Mouse (Mus musculus) small intestine, adult 2 months (tissue): ENCODE results near the gene Pithd1. TPM values are rescaled to one million over a fixed set of nuclear protein-coding genes. Genes with fewer than 3 reads are reported as not detected.
"Not testable (repeated sequence)": the region's sequence is repeated elsewhere in the genome, so short reads cannot be mapped to it uniquely, and the experiment has no call there.

ENCODE experiments used
- H3K27ac ChIP-seq: fragments of 200-500 bp; 2 replicates; pipeline ENCODE4 v1.5.1; 2012; ENCODE audit warnings: low read depth, low read length, control low read depth, inconsistent platforms; ENCODE audit not compliant: insufficient read depth
- H3K27me3 ChIP-seq: fragments of 200-500 bp; 2 replicates; pipeline ENCODE4 v1.6.1; 2012; ENCODE audit warnings: mild to moderate bottlenecking, moderate library complexity, low read length, inconsistent platforms; ENCODE audit not compliant: control insufficient read depth, insufficient read depth
- H3K36me3 ChIP-seq: fragments of 200-500 bp; 2 replicates; pipeline ENCODE4 v1.6.1; 2012; ENCODE audit warnings: mild to moderate bottlenecking, low read length, control low read depth, inconsistent platforms; ENCODE audit not compliant: control insufficient read depth, insufficient read depth
- H3K4me1 ChIP-seq: fragments of 200-500 bp; 2 replicates; pipeline ENCODE4 v1.6.1; 2012; ENCODE audit warnings: low read length, inconsistent platforms, mixed read lengths; ENCODE audit not compliant: control insufficient read depth, insufficient read depth, insufficient read length
- H3K4me3 ChIP-seq: fragments of 200-500 bp; 2 replicates; pipeline ENCODE4 v1.5.1; 2012; ENCODE audit warnings: low read depth, mild to moderate bottlenecking, control low read depth, inconsistent platforms, low read length, moderate library complexity
- CTCF ChIP-seq: fragments of 200-500 bp; IDR thresholded peaks from 2 replicates; pipeline ENCODE4 v1.5.1; 2012; ENCODE audit warnings: low read depth, mild to moderate bottlenecking, control low read depth, inconsistent platforms, low read length, moderate library complexity, mixed read lengths; ENCODE audit not compliant: insufficient replicate concordance, insufficient read length; ENCODE audit errors: extremely low read depth
- POLR2A ChIP-seq: fragments of 200-500 bp; IDR thresholded peaks from 2 replicates; pipeline ENCODE4 v1.6.1; 2012; ENCODE audit warnings: low read depth, mild to moderate bottlenecking, control low read depth, inconsistent platforms, low read length, moderate library complexity
- WGBS: fragments of 180-500 bp; shearing (Covaris S2); methylation state at CpG from one replicate; pipeline ENCODE4 v1.1.7; 2018; 5-methylcytosine and 5-hydroxymethylcytosine counted together
- polyA plus RNA-seq: library from polyadenylated mRNA; depleted of rRNA; stranded (reverse); fragments of >200 nt; gene quantifications from 2 replicates; pipeline ENCODE4 v1.2.3, GENCODE M21; 2012

Pithd1 gene
- polyA plus RNA-seq, 1 experiment, result 60.0 TPM

- Histone ChIP-seq H3K27ac (no peak overlapping the region), H3K27me3 (no peaks in the 10 kb centered on the region), H3K36me3 (peaks cover 12% of the 10 kb centered on the region), H3K4me3 (no peak overlapping the region), H3K4me1 (peaks cover 8% of the 10 kb centered on the region; the same call in 1 of the 2 replicates)
- TF ChIP-seq CTCF (no peak), POLR2A (no peak)
- 61% methylated on average over 9 of the region's 9 CpGs for WGBS
Observed at GRCm38 (mm10) chr4:135987714-135988113, 650 bp upstream of the Pithd1 start.

DNA sequence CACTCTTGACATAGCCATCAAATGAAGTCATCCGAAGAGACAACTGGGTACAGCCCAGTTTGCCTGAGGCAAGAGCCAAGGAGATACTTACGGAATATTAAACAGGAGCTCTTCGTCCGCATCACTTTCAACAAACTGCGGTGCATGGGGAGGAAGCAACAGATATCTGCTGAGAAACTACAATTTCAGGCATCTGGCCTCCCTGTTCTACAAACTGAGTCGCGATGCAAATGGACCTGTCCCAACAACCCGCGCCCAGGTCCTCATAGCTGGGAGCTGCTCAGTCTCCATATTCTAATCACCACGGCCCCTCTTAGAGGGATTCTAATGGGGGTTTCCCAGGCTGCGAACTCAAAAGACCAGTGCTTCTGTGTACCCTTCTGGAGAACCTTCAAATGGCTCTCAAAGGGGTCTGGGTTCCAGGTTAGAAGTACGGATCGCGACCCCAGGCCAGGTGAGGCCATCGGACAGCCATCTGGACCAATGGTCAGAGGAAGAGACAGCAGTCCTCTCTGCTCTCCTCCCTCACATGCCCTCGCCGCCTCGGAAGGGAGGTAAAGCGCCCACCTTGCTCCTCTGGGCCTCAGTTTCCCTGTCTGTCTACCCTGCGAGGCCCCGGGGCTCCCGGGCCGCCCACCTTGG is 642 bp downstream of the Pithd1 start:
- Histone ChIP-seq H3K27me3 (no peaks in the 10 kb centered on the region), H3K36me3 (peaks cover 12% of the 10 kb centered on the region), H3K27ac (peak overlapping the region; percentile 32), H3K4me3 (peak overlapping the region; percentile 83), H3K4me1 (peaks cover 10% of the 10 kb centered on the region; the same call in 1 of the 2 replicates)
- TF ChIP-seq POLR2A (no peak), CTCF (no peak)
- WGBS, result 4% methylated on average over 23 of the region's 23 CpGs

- Histone ChIP-seq H3K4me3 (peak overlapping the region; percentile 16; the same call in 1 of the 2 replicates), H3K36me3 (peaks cover 12% of the 10 kb centered on the region), H3K4me1 (peaks cover 13% of the 10 kb centered on the region; the same call in 1 of the 2 replicates), H3K27ac (no peak overlapping the region), H3K27me3 (no peaks in the 10 kb centered on the region)
- TF ChIP-seq CTCF (no peak), POLR2A (no peak)
- 80% methylated on average over 7 of the region's 7 CpGs for WGBS
Observed at GRCm38 (mm10) chr4:135985769-135986168, 1.3 kb downstream of the Pithd1 start.

GRCm38 (mm10) chr4:135985193-135985592 is 1.9 kb downstream of the Pithd1 start:
- TF ChIP-seq CTCF (no peak), POLR2A (no peak)
- Histone ChIP-seq H3K27ac (no peak overlapping the region), H3K36me3 (peaks cover 12% of the 10 kb centered on the region), H3K27me3 (no peaks in the 10 kb centered on the region), H3K4me1 (peaks cover 14% of the 10 kb centered on the region; the same call in 1 of the 2 replicates), H3K4me3 (no peak overlapping the region)
- 73% methylated on average over 5 of the region's 5 CpGs for WGBS

- Histone ChIP-seq H3K4me1 (peaks cover 14% of the 10 kb centered on the region; the same call in 1 of the 2 replicates), H3K27ac (no peak overlapping the region), H3K27me3 (no peaks in the 10 kb centered on the region), H3K4me3 (no peak overlapping the region), H3K36me3 (peaks cover 12% of the 10 kb centered on the region)
- 83% methylated on average over 5 of the region's 5 CpGs for WGBS
- TF ChIP-seq CTCF (no peak), POLR2A (no peak)
Observed at GRCm38 (mm10) chr4:135984556-135984955, 2.5 kb downstream of the Pithd1 start.

DNA sequence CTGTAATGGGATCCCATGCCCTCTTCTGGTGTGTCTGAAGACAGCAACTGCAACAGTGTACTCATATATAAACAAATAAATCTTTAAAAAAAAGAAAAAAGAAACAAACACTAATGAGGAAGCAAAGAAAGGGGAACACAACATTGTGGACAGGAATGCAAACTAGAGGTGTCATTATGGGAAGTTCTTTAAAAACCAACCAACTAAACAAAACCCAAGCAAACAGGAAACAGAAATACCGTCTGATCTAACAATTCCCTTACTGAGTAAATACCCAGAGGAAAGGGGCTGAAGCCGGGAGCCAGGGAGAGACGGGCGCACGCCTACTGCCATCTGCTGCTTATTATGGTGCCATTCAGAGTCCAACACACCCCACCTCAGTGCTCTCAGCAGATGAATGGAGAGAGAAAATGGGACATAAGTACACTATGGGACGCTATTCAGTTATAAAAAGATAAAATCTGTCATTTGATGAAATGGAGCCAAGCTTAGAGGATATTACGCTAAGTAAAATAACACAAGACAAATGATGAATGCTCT is 5.5 kb downstream of the Pithd1 start:
- 35% methylated on average over 7 of the region's 7 CpGs for WGBS
- Histone ChIP-seq H3K4me3 (no peak overlapping the region), H3K27me3 (no peaks in the 10 kb centered on the region), H3K4me1 (peaks cover 14% of the 10 kb centered on the region), H3K27ac (peak overlapping the region; percentile 21; the same call in 1 of the 2 replicates), H3K36me3 (peaks cover 24% of the 10 kb centered on the region)
- TF ChIP-seq POLR2A, result no peak
- TF ChIP-seq CTCF, result no peak

DNA sequence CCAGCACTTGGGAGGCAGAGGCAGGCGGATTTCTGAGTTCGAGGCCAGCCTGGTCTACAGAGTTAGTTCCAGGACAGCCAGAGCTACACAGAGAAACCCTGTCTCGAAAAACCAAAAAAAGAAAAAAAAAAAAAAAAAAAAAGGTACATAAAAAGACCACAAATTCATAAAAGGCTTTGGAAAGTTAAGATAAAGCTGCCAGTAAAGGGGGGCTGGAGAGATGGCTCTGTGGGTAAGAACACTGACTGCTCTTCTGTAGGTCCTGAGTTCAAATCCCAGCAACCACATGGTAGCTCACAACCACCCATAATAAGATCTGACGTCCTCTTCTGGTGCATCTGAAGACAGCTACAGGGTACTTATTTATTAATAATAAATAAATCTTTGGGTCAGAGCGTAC is 6.8 kb downstream of the Pithd1 start:
- peaks cover 36% of the 10 kb centered on the region for H3K36me3 ChIP-seq
- H3K4me3 ChIP-seq, H3K27me3 ChIP-seq, H3K27ac ChIP-seq, H3K4me1 ChIP-seq: not testable (repeated sequence)
- 89% methylated on average over 5 of the region's 5 CpGs for WGBS
